Mouse (Mus musculus) MEL (cell line): ENCODE measurements around the gene Romo1.

ENCODE experiments used
- E2F4 ChIP-seq: IDR thresholded peaks from 2 replicates; pipeline ENCODE4 v1.6.1; 2011; ENCODE audit warnings: low read depth, low read length, improper control_type of control experiment, borderline replicate concordance
- POLR2A ChIP-seq, 2 experiments: IDR thresholded peaks; 2 replicates each; pipeline ENCODE4 v1.6.1; 2011 to 2012; ENCODE audit warnings: low read length in 2 of 2, mild to moderate bottlenecking in 2 of 2, control low read depth in 1 of 2, improper control_type of control experiment in 1 of 2, low read depth in 1 of 2, moderate library complexity in 1 of 2; ENCODE audit not compliant: control insufficient read depth in 1 of 2, insufficient read depth in 1 of 2, poor library complexity in 1 of 2

GRCm38 (mm10) chr2:156143953-156144724, at the start of gene Romo1, which contains the start of gene Nfs1:
- no peak for TF ChIP-seq E2F4
- TF ChIP-seq POLR2A (IDR thresholded peaks at IDR 0.05; ENCODE audit: control insufficient read depth in 1 of 2, insufficient read depth in 1 of 2, low read depth in 1 of 2, low read length in 2 of 2, poor library complexity in 1 of 2) = peak; percentile 24 to 94; a peak in 3 of 4 replicates
